ENCODE assay signal across 8 mouse cellular contexts in genomic region chr4:151861806-151862739, GRCm38 (mm10). TPM values are rescaled to one million over a fixed set of nuclear protein-coding genes. Genes with fewer than 3 reads are reported as not detected.
DNase-seq lines count a peak whose midpoint lies in the region; ATAC-seq lines count a peak whose summit lies in the region.

TSS of gene Camta1 (minus strand) at chr4:151861876.

- DNase-seq in adrenal gland, adult 18-20 months (ENCODE audit: low spot score in 2 of 2): peak; percentile 99 to 100
- peak; percentile 99 for DNase-seq in embryo, embryonic 11 days
- DNase-seq in gastrocnemius, postnatal 25 days: peak; percentile 100
- peak; percentile 100 for DNase-seq in intestine, embryonic 14.5 days (ENCODE audit: low spot score)
- DNase-seq in left cerebral cortex, postnatal 14 days (ENCODE audit: low spot score in 2 of 2): peak; percentile 99 to 100
- peak; percentile 100 for DNase-seq in mesoderm, embryonic 11.5 days (ENCODE audit: low read depth, low spot score)
- peak; percentile 99 to 100 for DNase-seq in right cerebral cortex, postnatal 36 days (ENCODE audit: low spot score in 2 of 2)
- peak; percentile 100 for DNase-seq in yolk sac, embryonic 10.5 days (ENCODE audit: low spot score)

- H3K9me3 ChIP-seq in intestine, embryonic 14.5 days (ENCODE audit: control insufficient read depth, low read length): no peaks in the 10 kb centered on the region

- ATAC-seq in intestine, embryonic 14.5 days (replicated peaks; ENCODE audit: low FRiP score, low TSS enrichment, low read depth): peak; percentile 98

- peaks cover 13% of the 10 kb centered on the region for H3K4me1 ChIP-seq in intestine, embryonic 14.5 days (replicated peaks; ENCODE audit: control insufficient read depth, insufficient read depth, low read length)

- 0 out of 2 replicates have a peak, but pooled peaks cover 3% of the 10 kb centered on the region for H3K36me3 ChIP-seq in intestine, embryonic 14.5 days (ENCODE audit: control insufficient read depth, insufficient read depth, low read length)

- WGBS in intestine, embryonic 14.5 days: under 1% methylated on average over 84 of the region's 85 CpGs

- H3K4me3 ChIP-seq in intestine, embryonic 14.5 days (ENCODE audit: low read depth, low read length): peak within 1 kb of the TSS; percentile 73

- H3K27me3 ChIP-seq in intestine, embryonic 14.5 days (replicated peaks; ENCODE audit: control insufficient read depth, insufficient read depth, low read length): 0 out of 2 replicates have a peak, but pooled peaks cover 2% of the 10 kb centered on the region

- H3K27ac ChIP-seq in intestine, embryonic 14.5 days (ENCODE audit: low read depth): peak within 1 kb of the TSS; percentile 91

- H3K4me2 ChIP-seq in intestine, embryonic 14.5 days (ENCODE audit: low read length): peak within 1 kb of the TSS; percentile 82

- H3K9ac ChIP-seq in intestine, embryonic 14.5 days (ENCODE audit: low read length): peak within 1 kb of the TSS; percentile 74

- intact Hi-C loops in left cerebral cortex, postnatal 14 days (cut with DNase I): no loop called here

RNA-seq across cellular contexts. Expression of gene Camta1, which starts in this region (rescaled TPM):
- total RNA-seq in adrenal gland, adult 18-20 months (2021): 10 to 100 TPM; 37.2 to 38.2 TPM
- 100 to 1,000 TPM in 1 of 2 experiments, 10 to 100 TPM in 1; 91.0 to 104 TPM for total RNA-seq in gastrocnemius, postnatal 25 days (2021)
- 85.7 and 88.1 TPM in 2 replicates for polyA plus RNA-seq in intestine, embryonic 14.5 days (2014; fragmentation: Nextera tagmentation; extraction: Ambion mirVana)
- 100 to 1,000 TPM; 194 to 203 TPM for total RNA-seq in left cerebral cortex, postnatal 14 days (2021)

Comparison
In these comparisons a context has a peak if more than half of its experiments do, and no peak if none do; other contexts are left out.
1. Peak in every context shown above with its lines: DNase-seq, ATAC-seq, H3K4me3 ChIP-seq and H3K27ac ChIP-seq.